Mouse (Mus musculus) brain, embryonic 14.5 days (tissue): ENCODE measurements around the gene Tenm3.

ENCODE experiments used
- CTCF ChIP-seq: fragments of 200-500 bp; IDR thresholded peaks from 2 replicates; pipeline ENCODE4 v1.5.1; 2012; ENCODE audit warnings: inconsistent platforms, mild to moderate bottlenecking, moderate library complexity, borderline replicate concordance; ENCODE audit not compliant: insufficient read depth, insufficient read length; ENCODE audit errors: extremely low read depth
- POLR2A ChIP-seq: fragments of 200-500 bp; IDR thresholded peaks from 2 replicates; pipeline ENCODE4 v1.6.1; 2012; ENCODE audit warnings: mild to moderate bottlenecking, inconsistent platforms, borderline replicate concordance; ENCODE audit not compliant: poor library complexity, insufficient read depth, insufficient read length, severe bottlenecking; ENCODE audit errors: extremely low read depth

- TF ChIP-seq POLR2A = no peak
- no peak for TF ChIP-seq CTCF
These were observed 470.3 kb downstream of the Tenm3 start for GRCm38 (mm10) chr8:48373404-48373803.
